Mouse (Mus musculus) hindbrain, embryonic 11.5 days (tissue): ENCODE data around the gene Atrnl1. TPM values are rescaled to one million over a fixed set of nuclear protein-coding genes. Genes with fewer than 3 reads are reported as not detected.

Source experiments
- ATAC-seq: fragments of 200-750 bp; cut with Nextera tagmentation; 2 replicates; pipeline ENCODE4 v1.8.0; 2017; ENCODE audit warnings: mild to moderate bottlenecking, moderate TSS enrichment, moderate library complexity; ENCODE audit not compliant: low FRiP score
- DNase-seq: peaks from one replicate; pipeline ENCODE4 v3.0.0-alpha.2; 2015; ENCODE audit warnings: low spot score
- H3K27ac ChIP-seq: fragments of 300-500 bp; sonication (generic); 2 replicates; pipeline ENCODE4 v1.5.1; 2014; ENCODE audit warnings: mild to moderate bottlenecking, low read depth, low read length
- H3K27me3 ChIP-seq: fragments of 300-500 bp; sonication (generic); 2 replicates; pipeline ENCODE4 v1.6.1; 2014; ENCODE audit warnings: mild to moderate bottlenecking, low read length, moderate library complexity, mixed read lengths; ENCODE audit not compliant: control insufficient read depth, insufficient read depth
- H3K36me3 ChIP-seq: fragments of 300-500 bp; sonication (generic); 2 replicates; pipeline ENCODE4 v1.6.1; 2014; ENCODE audit warnings: mild to moderate bottlenecking, low read length, moderate library complexity, mixed read lengths; ENCODE audit not compliant: control insufficient read depth, insufficient read depth
- H3K4me1 ChIP-seq: fragments of 300-500 bp; sonication (generic); replicated peaks from 2 replicates; pipeline ENCODE4 v1.6.1; 2014; ENCODE audit warnings: low read length, mixed read lengths; ENCODE audit not compliant: control insufficient read depth, insufficient read depth
- H3K4me2 ChIP-seq: fragments of 300-500 bp; sonication (generic); replicated peaks from 2 replicates; pipeline ENCODE4 v1.6.1; 2014; ENCODE audit warnings: mild to moderate bottlenecking, low read depth, low read length
- H3K4me3 ChIP-seq: fragments of 300-500 bp; sonication (generic); 2 replicates; pipeline ENCODE4 v1.5.1; 2014; ENCODE audit warnings: low read depth, low read length
- H3K9ac ChIP-seq: fragments of 300-500 bp; sonication (generic); 2 replicates; pipeline ENCODE4 v1.6.1; 2014; ENCODE audit warnings: low read depth, low read length
- H3K9me3 ChIP-seq: fragments of 300-500 bp; sonication (generic); 2 replicates; pipeline ENCODE4 v1.6.1; 2016; ENCODE audit warnings: low read length; ENCODE audit not compliant: control insufficient read depth
- WGBS: fragments of 180-500 bp; shearing (Covaris S2); extraction: QIAGEN DNeasy Blood & Tissue Kit; methylation state at CpG from one replicate; pipeline ENCODE4 v1.1.7; 2014; 5-methylcytosine and 5-hydroxymethylcytosine counted together
- polyA plus RNA-seq: library from polyadenylated mRNA; unstranded; fragments of >200 nt; fragmentation: Nextera tagmentation; extraction: Ambion mirVana; gene quantifications from 2 replicates; pipeline ENCODE4 v1.2.1, GENCODE M21; 2014

Gene Atrnl1
- polyA plus RNA-seq, 1 experiment from 2014 or later, result 6.6 TPM

- Histone ChIP-seq H3K4me3 (no peak overlapping the region), H3K36me3 (no peaks in the 10 kb centered on the region), H3K27ac (no peak overlapping the region), H3K9ac (no peak overlapping the region), H3K4me2 (no peak overlapping the region), H3K27me3 (no peaks in the 10 kb centered on the region), H3K9me3 (no peaks in the 10 kb centered on the region), H3K4me1 (no peaks in the 10 kb centered on the region)
- 46% methylated on average over 4 of the region's 4 CpGs for WGBS
- DNase-seq (peak; percentile 74), ATAC-seq (no peak)
Observed at GRCm38 (mm10) chr19:57997961-57998360, 387.1 kb downstream of the Atrnl1 start.

- no peaks in the 10 kb centered on the region for H3K27me3 ChIP-seq
- ATAC-seq (no peak), DNase-seq (no peak)
- no peak overlapping the region for H3K4me2 ChIP-seq
- no peaks in the 10 kb centered on the region for H3K4me1 ChIP-seq
- H3K27ac ChIP-seq, result no peak overlapping the region
- no peak overlapping the region for H3K9ac ChIP-seq
- 67% methylated on average over 1 of the region's 1 CpGs for WGBS
- no peak overlapping the region for H3K4me3 ChIP-seq
- no peaks in the 10 kb centered on the region for H3K9me3 ChIP-seq
- no peaks in the 10 kb centered on the region for H3K36me3 ChIP-seq
Observed at GRCm38 (mm10) chr19:58011636-58012035, 400.8 kb downstream of the Atrnl1 start.

DNA sequence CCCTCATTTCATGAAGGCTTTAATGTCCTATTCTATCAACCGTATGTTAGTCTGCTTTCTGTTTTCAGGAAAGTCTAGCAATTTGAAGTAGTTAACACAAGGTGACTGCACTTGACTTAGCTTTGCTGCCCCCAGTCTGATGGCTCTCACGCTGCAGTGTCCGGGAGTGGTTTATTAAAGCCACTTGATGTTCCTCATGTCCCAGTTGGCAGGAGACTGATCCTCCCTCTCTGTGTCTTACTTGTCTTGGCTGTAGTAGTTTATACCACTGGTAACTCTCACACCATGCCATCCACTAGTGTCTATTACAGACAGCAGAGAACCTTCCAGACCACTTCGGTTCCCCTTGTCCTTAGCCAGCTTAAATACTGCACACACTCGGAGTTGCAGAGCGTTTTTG lies 404.9 kb downstream of the Atrnl1 start:
- Histone ChIP-seq H3K4me2 (no peak overlapping the region), H3K27ac (no peak overlapping the region), H3K9ac (no peak overlapping the region), H3K36me3 (no peaks in the 10 kb centered on the region), H3K4me1 (no peaks in the 10 kb centered on the region), H3K9me3 (no peaks in the 10 kb centered on the region), H3K4me3 (no peak overlapping the region), H3K27me3 (no peaks in the 10 kb centered on the region)
- WGBS, result 92% methylated on average over 6 of the region's 6 CpGs
- ATAC-seq, result no peak
- DNase-seq, result no peak

- Histone ChIP-seq H3K9me3 (no peaks in the 10 kb centered on the region), H3K27me3 (no peaks in the 10 kb centered on the region), H3K4me2 (no peak overlapping the region), H3K27ac (no peak overlapping the region), H3K4me1 (no peaks in the 10 kb centered on the region), H3K4me3 (no peak overlapping the region), H3K36me3 (no peaks in the 10 kb centered on the region), H3K9ac (no peak overlapping the region)
- ATAC-seq, result no peak
- 89% methylated on average over 9 of the region's 9 CpGs for WGBS
- no peak for DNase-seq
Observed at GRCm38 (mm10) chr19:58016561-58017453, 406.0 kb downstream of the Atrnl1 start.

DNA sequence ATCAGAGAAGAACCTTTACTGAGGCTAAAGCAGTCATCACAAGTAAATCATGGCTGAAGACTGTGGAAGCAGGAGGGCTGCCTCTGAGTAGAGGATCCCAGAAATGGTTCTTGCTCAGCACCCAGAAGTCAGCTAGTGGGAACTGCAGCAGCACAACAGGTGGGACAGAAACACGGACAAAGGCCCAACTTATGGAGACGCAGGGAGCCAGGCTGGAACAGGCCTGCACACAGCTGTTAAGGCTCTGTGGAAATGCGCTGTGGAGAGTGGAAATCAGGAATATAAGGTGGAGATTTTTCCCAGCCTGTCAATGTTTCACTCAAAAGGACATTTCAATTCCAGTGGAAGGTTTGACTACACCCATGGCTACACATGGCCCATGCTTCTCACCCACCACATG lies 406.6 kb downstream of the Atrnl1 start:
- DNase-seq, result no peak
- no peak for ATAC-seq
- Histone ChIP-seq H3K4me2 (no peak overlapping the region), H3K4me3 (no peak overlapping the region), H3K9ac (no peak overlapping the region), H3K9me3 (no peaks in the 10 kb centered on the region), H3K4me1 (no peaks in the 10 kb centered on the region), H3K27me3 (no peaks in the 10 kb centered on the region), H3K27ac (no peak overlapping the region), H3K36me3 (no peaks in the 10 kb centered on the region)
- WGBS, result 92% methylated on average over 3 of the region's 3 CpGs

DNA sequence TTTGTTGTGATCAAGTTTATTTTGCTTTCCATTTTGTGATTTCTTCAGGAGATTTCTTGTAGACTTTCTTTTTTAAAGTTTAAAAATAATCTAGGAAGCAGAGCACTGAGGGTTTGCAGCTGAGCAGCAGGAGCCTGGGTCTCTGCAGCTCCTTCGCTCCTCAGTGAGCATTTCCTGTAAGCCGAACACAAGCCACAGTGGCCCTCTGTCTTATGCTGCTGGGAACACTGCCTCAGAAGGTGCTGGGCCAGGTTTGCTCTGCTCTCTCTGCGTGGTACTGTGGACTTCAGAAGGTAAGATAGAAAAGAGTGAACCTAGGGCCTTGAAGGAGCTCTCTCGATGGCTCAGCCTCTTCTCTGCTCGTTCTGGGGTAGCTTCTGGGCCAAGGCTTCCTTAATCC lies 407.9 kb downstream of the Atrnl1 start:
- Histone ChIP-seq H3K4me1 (no peaks in the 10 kb centered on the region), H3K9ac (no peak overlapping the region), H3K27me3 (no peaks in the 10 kb centered on the region), H3K27ac (no peak overlapping the region), H3K9me3 (no peaks in the 10 kb centered on the region), H3K4me2 (no peak overlapping the region), H3K36me3 (no peaks in the 10 kb centered on the region), H3K4me3 (no peak overlapping the region)
- DNase-seq (no peak), ATAC-seq (no peak)
- 76% methylated on average over 5 of the region's 5 CpGs for WGBS

GRCm38 (mm10) chr19:58021514-58022284 lies 410.9 kb downstream of the Atrnl1 start:
- Histone ChIP-seq H3K4me1 (no peaks in the 10 kb centered on the region), H3K27ac (no peak overlapping the region), H3K27me3 (no peaks in the 10 kb centered on the region), H3K9me3 (no peaks in the 10 kb centered on the region), H3K9ac (no peak overlapping the region), H3K4me3 (no peak overlapping the region), H3K36me3 (no peaks in the 10 kb centered on the region), H3K4me2 (no peak overlapping the region)
- DNase-seq (no peak), ATAC-seq (no peak)
- 96% methylated on average over 8 of the region's 8 CpGs for WGBS

DNA sequence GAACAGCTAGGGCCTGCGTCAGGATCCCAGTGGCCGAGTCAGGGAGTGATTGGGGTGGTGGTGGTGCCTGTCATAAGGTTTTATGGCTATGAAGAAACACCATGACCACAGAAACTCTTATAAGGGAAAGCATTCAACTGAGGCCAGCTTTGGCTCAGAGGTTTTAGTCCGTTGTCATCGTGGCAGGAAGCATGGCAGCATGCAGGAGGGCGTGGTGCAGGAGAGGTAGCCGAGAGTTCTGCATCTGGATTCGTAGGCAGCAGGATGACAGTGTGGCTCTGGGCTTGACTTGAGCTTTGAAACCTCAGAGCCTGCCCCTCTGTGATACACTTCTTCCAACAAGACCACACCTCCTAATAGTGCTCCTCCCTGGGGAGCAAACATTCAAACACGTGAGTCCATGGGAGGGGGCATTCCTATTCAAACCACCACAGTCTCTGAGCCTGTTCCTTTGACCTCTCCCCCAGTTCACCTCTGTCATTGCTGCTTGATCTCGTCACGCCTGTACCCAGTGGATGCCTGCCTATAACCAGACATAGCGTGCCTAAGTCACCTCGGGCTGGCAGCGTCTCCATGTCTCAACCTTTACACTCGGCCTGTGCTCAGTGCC lies 412.5 kb downstream of the Atrnl1 start:
- H3K27me3 ChIP-seq, result no peaks in the 10 kb centered on the region
- H3K4me1 ChIP-seq, result no peaks in the 10 kb centered on the region
- H3K36me3 ChIP-seq, result no peaks in the 10 kb centered on the region
- H3K27ac ChIP-seq, result no peak overlapping the region
- WGBS, result 85% methylated on average over 14 of the region's 14 CpGs
- no peak overlapping the region for H3K4me3 ChIP-seq
- no peak for DNase-seq
- no peak overlapping the region for H3K9ac ChIP-seq
- no peak for ATAC-seq
- no peak overlapping the region for H3K4me2 ChIP-seq
- H3K9me3 ChIP-seq, result no peaks in the 10 kb centered on the region
